Mouse (Mus musculus): Measurements from ENCODE around the gene Gm27021.
A peak's percentile ranks its signal among the peaks of the same experiment; 100 is the strongest.

Gm27021 gene

GRCm38 (mm10) chr8:120634329-120634839, 33.5 kb downstream of the Gm27021 start:
- no peak for DNase-seq

GRCm38 (mm10) chr8:120633665-120634271, 34.1 kb downstream of the Gm27021 start:
- DNase-seq = no peak

DNA sequence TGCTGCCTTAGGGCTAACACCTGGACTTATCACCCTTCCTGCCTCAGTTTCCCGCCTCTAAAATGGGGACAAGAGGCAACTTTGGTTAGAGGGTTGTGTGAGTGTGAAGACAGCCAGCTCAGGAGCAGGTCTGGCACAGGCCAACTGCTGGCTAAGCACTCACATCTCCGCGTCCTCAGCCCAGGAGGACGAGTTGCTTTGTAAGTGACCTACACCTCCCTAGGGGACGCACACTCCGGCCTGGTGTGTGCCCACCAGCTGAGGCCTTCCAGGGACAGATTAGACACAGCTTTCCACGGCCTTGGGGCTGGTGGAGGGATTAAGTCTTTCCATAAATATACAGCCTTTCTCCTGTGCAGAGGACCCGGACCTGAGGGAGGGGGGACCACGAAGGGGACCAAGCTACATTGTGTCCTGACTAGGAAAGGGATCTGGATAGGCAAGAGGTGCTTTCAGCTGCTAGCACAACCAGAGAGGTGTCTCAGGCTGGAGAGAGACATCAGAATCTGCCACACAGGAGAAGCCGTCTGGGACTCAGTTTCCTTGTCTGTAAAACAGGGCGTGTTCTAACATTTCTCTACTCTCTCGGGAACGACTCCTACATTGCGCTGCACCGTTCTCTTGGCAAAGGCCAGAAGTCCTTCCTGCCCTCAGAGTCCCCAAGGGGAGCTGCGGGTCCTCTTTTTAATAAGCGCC, 34.8 kb downstream of the Gm27021 start:
- no peak for DNase-seq

- DNase-seq = no peak
These were observed 36.2 kb downstream of the Gm27021 start for GRCm38 (mm10) chr8:120631441-120632375.

- no peak for DNase-seq
These were observed 37.0 kb downstream of the Gm27021 start for GRCm38 (mm10) chr8:120630848-120631247.

GRCm38 (mm10) chr8:120630031-120630430, 37.8 kb downstream of the Gm27021 start:
- DNase-seq = no peak

GRCm38 (mm10) chr8:120627298-120627697, 40.6 kb downstream of the Gm27021 start:
- peak; percentile 78 for DNase-seq

GRCm38 (mm10) chr8:120626461-120626860, 41.4 kb downstream of the Gm27021 start:
- DNase-seq = no peak

GRCm38 (mm10) chr8:120623608-120624007, 44.3 kb downstream of the Gm27021 start:
- DNase-seq = no peak

DNA sequence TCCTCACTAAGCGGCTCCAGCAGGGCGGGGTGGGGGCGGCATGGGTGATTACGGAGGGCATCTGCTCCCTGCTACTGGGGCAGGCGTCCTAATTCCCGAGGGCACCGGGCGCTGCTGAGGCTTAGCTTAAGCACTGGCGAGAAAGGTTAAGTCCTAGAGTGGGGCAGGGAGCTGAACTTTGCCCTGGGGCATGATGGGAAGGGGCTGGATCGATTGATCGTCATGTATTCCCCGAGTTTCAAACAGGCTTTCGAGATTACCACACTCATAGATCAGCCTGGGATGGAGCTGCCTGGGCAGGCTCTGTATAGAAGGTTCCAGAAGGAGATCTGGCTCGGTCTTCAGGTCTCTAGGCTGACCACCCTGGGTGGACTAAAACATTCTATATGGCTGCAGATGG, 45.7 kb downstream of the Gm27021 start:
- no peak for DNase-seq

DNA sequence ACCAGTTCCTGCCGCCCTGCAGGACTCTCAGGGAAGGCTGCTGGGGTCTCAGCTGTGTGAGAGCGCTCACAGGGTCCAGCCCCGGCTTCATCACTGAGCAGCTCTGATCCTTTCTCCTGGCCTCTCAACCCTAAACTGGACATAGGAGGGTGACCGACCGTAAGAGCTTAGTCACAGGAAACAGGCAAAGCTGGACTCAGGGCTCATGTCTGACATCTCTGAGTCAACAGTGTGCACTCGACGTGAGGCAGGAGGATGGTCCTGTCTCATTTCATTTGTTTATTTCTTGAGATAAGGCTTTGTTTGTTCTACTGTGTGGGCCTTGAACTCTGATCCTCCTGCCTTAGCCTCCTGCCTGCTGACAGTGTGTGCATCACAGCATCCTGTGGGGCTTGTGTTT, 47.4 kb downstream of the Gm27021 start:
- no peak for DNase-seq

- no peak for DNase-seq
These were observed 48.4 kb downstream of the Gm27021 start for GRCm38 (mm10) chr8:120619235-120620180.

- DNase-seq = no peak
These were observed 49.8 kb downstream of the Gm27021 start for GRCm38 (mm10) chr8:120618110-120618509.

DNA sequence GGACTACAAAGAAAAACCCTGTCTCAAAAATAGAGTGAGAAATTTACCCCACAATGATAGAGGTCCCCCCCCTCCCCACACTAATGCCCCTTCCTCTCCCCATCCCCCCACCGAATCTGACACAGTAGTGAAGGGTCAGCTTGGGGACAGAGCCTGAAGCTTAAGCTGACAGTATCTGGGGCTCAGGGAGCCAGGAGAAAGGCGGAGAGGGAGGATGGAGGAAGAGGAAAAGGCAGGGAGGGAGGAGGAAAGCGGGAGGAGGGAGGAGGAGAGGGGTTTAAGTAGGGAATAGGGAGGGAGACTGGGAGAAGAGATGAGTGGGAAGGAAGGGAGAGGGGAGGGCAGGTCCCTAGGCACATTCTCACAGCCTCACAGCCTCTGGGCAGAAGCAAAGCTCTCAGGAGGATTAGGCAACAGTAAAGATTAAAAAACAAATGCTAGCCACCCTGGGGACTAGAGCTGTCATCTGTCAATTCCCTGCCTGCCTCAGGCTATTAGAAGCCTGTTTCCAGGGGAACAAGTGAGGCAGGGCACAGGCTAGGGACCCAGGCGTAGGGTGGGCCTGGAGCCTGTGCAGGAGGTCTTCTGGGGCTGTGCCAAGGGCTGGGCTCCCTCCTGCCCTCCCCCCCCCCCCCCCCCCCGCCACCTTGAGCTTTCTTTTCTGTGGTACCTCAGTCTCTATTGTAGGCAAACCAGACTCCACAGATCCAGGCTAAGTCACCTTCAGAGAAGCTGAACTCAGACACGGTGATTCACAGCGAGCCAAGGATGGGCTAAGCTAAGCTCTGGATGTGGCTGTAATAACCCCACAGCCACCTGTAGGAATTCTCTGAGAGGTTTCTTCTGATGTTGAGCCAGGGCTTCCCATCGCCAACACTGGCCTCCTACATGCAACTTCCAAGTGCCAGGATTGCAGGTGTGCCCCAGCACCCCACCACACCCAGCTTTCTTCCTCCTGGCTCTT, 50.9 kb downstream of the Gm27021 start:
- no peak for DNase-seq

GRCm38 (mm10) chr8:120614491-120614890, 53.4 kb downstream of the Gm27021 start:
- DNase-seq = no peak

DNA sequence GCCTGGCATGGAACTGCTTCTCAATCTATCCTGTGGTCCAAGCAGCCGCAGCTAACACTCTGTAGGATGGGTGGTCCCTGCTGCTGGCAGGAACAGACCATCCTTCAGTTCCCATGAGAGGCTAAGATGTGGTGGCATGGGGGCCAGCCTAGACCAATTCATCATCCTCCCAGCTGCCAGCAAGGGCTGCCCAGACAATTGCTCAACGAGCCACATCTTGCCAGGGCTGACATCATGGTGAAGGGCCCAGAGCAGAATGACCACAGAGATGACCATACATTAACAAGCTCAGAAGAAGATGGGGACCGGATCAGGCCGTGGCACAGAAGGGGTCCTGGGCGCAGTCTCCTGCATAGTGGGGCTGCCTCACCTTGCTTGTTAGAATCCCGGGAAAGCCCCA, 57.1 kb downstream of the Gm27021 start:
- DNase-seq = no peak

GRCm38 (mm10) chr8:120607885-120608284, 60.0 kb downstream of the Gm27021 start:
- peak; percentile 56 for DNase-seq

DNA sequence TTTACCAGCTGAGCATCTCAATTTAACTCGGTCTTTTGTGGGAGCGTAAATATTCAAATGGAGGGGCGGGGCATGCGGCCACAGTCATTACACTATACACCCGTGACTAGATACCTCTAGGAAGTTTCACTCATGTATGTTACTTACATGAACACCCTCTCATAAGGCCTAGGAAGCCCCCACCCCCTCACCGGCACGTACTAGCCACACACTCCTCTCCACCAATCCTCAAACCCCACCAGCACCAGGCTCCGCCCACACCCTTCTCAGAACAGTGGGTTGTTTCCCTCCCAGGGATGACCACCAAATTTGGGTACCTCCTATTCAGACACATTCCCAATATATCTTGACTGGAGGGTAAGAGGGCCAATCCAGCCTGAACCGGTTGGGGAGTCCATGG, 60.4 kb downstream of the Gm27021 start:
- DNase-seq = no peak

DNA sequence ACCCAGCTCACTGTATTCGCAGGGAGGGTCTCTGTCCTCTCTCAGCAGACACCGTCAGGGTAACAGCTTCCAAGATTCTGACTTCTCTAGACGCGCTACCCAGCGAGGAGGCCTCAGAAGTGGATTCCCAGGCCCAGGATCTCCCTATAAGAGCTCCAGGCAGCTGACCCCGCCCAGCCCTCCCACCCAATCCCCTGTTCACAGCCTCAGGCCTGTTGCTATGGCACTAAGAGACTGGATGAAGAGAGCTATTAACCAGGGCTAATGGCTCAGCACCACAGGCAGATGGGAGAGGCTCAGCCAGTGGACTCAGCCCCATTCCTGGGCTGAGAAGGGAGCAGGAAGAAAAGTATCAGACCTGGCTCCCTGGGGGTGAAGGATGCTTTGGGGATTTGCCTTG, 65.2 kb downstream of the Gm27021 start:
- no peak for DNase-seq

DNA sequence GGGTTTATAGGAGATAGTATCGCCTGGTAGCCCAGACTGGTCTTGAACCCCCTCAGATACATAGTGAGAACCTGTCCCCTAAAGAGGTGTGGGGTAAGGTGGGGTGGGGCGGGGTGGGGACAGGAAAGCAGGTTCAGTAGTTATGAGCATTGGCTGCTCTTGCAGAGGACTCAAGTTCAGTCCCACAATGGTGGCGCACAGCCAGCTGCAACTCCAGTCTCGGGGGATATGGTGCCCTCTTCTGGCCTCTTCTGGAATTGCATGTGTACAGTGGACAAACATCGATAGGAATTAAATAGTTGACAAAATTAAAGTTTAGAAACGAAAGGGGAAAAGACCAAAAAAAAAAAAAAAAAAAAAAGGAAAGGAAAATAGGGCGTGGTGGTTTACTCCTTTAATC, 68.4 kb downstream of the Gm27021 start:
- DNase-seq = peak; percentile 72

- peak; percentile 80 for DNase-seq
These were observed 69.3 kb downstream of the Gm27021 start for GRCm38 (mm10) chr8:120598579-120598978.
